Mouse (Mus musculus): ENCODE results near the gene Fam129c. TPM values are rescaled to one million over a fixed set of nuclear protein-coding genes. Genes with fewer than 3 reads are reported as not detected.

Gene Fam129c
- polyA plus RNA-seq, 1 experiment, result 5.4 TPM

DNA sequence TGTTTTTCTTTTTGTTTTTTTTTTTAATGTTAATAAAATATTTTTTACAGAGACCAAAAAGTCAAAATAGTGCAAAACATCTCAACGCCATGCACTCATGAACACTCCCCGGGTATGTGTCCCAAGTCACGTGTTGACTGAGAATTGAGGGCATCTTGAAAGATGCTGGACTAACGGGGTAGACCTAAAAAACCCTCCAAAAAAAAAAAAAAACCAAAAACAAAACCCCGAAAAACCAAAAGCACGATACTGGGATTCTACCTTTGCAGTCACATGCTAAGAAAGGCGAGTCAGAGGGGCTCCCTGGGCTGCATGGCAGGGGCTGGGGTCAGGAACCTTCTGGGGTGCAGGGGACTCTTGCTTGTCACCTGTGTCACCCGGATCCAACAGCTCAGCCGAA is 29.3 kb downstream of the Fam129c start:
- DNase-seq, result no peak
- 84% methylated on average over 9 of the region's 9 CpGs for WGBS
- TF ChIP-seq POLR2A (IDR thresholded peaks at IDR 0.05; ENCODE audit: borderline replicate concordance, extremely low read depth, low read depth, low read length) (no peak), CTCF (IDR thresholded peaks at IDR 0.05; ENCODE audit: insufficient read depth, low read length) (no peak)
- H3K4me1 ChIP-seq (ENCODE audit: control insufficient read depth, insufficient read depth, low read length), result peaks cover 14% of the 10 kb centered on the region
- H3K4me3 ChIP-seq (replicated peaks; ENCODE audit: extremely low read depth, low read depth, low read length), result no peak overlapping the region

DNA sequence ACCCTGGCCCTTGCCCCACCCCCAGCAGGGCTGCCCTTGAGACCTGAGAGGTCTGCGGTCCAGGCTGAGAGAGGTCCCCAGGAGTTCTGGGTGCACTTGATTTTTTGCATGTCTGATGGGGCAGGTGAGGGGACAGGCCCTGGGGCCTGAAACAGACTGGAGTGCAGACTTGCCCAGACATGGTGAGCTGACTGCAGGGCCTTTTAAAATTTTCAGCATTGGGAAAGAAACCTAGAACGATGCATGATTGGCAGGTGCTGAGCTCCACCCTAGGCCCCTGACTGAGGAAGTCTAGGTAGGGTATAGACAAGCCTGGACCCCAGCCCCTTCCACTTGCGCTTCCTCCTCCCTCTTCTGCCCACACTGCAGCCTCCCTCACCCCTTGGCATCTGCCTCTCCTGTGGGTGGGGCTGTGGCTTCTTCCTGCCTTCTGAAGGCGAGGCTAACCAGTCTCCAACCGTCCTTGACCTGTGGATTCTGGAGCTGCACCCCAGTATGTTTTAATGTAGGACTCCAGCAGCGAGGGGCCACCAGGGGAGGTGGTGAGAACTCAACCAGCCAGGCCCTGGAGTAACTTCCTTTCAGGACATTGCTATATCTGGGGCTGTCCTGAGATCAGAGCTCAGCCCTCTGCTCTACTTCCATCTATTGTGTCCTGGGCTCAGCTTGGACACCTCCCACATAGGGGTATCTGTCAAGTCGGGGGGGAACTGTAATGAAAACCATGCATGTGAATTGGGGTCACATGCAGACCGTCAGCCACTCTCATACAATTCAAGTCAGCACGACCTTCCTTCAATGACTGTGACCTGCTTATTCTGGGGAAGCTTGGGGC is 30.0 kb downstream of the Fam129c start:
- WGBS, result 31% methylated on average over 9 of the region's 9 CpGs
- no peak for TF ChIP-seq CTCF (IDR thresholded peaks at IDR 0.05; ENCODE audit: insufficient read depth, low read length)
- 0 out of 2 replicates have a peak, but pooled peaks have one; percentile 13 for TF ChIP-seq POLR2A (IDR thresholded peaks at IDR 0.05; ENCODE audit: borderline replicate concordance, extremely low read depth, low read depth, low read length)
- DNase-seq, result no peak
- Histone ChIP-seq H3K4me3 (replicated peaks; ENCODE audit: extremely low read depth, low read depth, low read length) (no peak overlapping the region), H3K4me1 (ENCODE audit: control insufficient read depth, insufficient read depth, low read length) (peaks cover 14% of the 10 kb centered on the region)

DNA sequence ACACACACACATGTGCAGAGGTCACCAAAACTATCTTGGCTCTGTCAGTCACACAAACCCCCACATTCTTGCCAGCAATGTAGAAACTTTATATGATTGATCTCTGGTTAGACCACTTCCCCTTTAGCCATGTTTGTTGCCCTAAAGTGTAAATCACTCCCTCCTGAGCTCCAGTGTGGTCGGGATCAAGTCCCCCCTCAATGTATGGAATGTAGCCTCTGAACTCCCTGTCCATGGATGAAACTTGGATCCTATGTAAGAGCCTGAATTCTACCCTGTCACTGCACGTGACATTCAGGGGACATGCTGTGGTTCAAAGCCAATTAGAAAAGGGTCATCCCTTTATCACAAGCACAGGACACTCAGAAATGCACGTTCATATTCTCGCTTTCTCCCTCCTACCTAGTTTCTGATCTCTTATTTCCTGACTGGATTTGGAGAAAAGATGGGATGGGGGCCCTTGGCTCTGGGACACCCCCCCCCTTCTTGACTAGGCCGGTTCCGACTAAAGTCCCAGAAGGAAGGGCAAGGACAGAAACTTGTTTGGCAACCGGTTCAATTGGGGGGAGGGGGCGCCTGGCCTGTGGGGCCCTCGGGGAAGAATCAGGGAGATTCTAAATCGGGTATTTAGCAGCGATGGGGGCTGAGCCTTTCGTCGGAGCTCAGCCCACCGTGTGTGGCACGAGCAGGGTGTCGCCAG is 31.1 kb downstream of the Fam129c start:
- H3K4me3 ChIP-seq (replicated peaks; ENCODE audit: extremely low read depth, low read depth, low read length), result peak overlapping the region; percentile 51
- H3K4me1 ChIP-seq (ENCODE audit: control insufficient read depth, insufficient read depth, low read length), result peaks cover 14% of the 10 kb centered on the region
- WGBS, result 5% methylated on average over 16 of the region's 16 CpGs
- no peak for DNase-seq
- TF ChIP-seq POLR2A (IDR thresholded peaks at IDR 0.05; ENCODE audit: borderline replicate concordance, extremely low read depth, low read depth, low read length) (no peak), CTCF (IDR thresholded peaks at IDR 0.05; ENCODE audit: insufficient read depth, low read length) (no peak)

DNA sequence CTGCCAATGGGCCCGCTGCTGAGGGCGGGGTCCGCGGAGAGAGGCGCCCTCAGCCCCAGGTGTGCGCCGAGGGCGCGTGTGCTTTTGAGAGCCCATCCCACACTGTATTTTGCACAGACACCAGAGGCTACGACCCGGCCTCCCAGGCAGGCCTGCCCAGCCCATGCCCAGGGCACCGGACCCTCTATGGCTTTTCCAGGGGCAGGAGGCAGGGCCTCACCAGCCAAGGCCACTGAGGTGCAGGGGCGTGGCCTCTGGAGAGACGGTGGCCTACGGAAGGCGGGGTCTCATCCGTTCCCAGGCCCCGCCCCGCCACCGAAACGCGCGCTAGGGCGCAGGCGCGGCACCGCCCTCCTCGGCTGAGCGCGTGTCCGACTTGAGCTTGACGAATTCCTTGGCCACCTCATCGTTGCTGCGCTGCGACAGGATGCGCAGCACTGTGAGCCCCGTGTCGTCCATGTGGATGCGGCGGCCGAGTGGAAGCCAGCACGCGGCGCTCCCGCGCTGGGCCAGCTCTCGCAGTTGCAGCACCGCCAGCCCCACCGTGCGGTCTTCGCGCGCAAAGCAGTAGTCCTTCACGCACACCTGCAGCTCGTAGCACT is 31.7 kb downstream of the Fam129c start:
- peak overlapping the region; percentile 51 for H3K4me3 ChIP-seq (replicated peaks; ENCODE audit: extremely low read depth, low read depth, low read length)
- H3K4me1 ChIP-seq (ENCODE audit: control insufficient read depth, insufficient read depth, low read length), result peaks cover 14% of the 10 kb centered on the region
- DNase-seq, result peak; percentile 94
- TF ChIP-seq POLR2A (IDR thresholded peaks at IDR 0.05; ENCODE audit: borderline replicate concordance, extremely low read depth, low read depth, low read length) (peak; percentile 51; the same call in 1 of the 2 replicates), CTCF (IDR thresholded peaks at IDR 0.05; ENCODE audit: insufficient read depth, low read length) (no peak)
- under 1% methylated on average over 53 of the region's 55 CpGs for WGBS

DNA sequence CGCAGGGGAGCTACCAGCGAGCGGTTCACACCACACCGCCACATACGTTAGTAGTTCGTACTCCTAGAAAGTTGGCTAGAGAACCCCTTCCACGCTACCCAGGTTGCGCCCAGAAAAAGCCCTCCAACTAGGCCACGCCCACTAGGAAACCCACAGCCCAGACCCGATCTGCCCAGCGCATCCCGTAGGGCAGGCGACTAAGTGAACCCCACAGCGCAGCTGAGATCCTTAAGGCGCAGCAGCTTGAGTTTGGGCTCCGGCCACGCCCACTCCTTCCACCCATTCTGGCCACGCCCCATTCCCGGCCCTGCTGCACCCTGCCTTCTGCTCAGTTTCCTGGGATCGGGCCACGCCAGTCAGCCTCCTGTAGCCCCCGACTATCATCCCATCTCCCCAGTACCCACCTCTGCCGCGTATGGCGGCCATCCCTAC is 32.3 kb downstream of the Fam129c start:
- Histone ChIP-seq H3K4me1 (ENCODE audit: control insufficient read depth, insufficient read depth, low read length) (peaks cover 14% of the 10 kb centered on the region), H3K4me3 (replicated peaks; ENCODE audit: extremely low read depth, low read depth, low read length) (peak overlapping the region; percentile 36)
- WGBS, result 4% methylated on average over 25 of the region's 25 CpGs
- peak; percentile 41 for DNase-seq
- no peak for TF ChIP-seq POLR2A (IDR thresholded peaks at IDR 0.05; ENCODE audit: borderline replicate concordance, extremely low read depth, low read depth, low read length)
- TF ChIP-seq CTCF (IDR thresholded peaks at IDR 0.05; ENCODE audit: insufficient read depth, low read length), result no peak

DNA sequence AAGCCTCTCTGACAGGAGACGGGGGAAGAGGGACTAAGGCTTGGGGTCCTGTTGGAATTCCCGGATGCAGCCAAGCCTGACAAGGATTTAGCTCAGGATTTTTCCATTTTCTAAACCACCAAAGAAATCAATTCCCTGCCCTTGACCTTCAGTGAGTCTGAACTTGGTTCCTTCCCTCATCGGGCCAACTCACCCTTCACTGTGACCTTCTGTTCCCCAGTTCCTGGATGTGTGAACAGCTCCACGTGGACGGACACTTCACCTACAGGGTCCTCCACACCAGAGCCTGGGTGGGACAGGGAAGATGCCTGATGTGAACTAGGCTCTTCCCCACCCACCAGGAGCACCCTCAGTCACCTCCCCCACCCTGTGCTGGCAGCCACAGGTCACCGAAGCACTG is 33.3 kb downstream of the Fam129c start:
- 82% methylated on average over 6 of the region's 6 CpGs for WGBS
- Histone ChIP-seq H3K4me3 (replicated peaks; ENCODE audit: extremely low read depth, low read depth, low read length) (no peak overlapping the region), H3K4me1 (ENCODE audit: control insufficient read depth, insufficient read depth, low read length) (peaks cover 14% of the 10 kb centered on the region)
- DNase-seq, result no peak
- TF ChIP-seq POLR2A (IDR thresholded peaks at IDR 0.05; ENCODE audit: borderline replicate concordance, extremely low read depth, low read depth, low read length), result no peak
- TF ChIP-seq CTCF (IDR thresholded peaks at IDR 0.05; ENCODE audit: insufficient read depth, low read length), result no peak

DNA sequence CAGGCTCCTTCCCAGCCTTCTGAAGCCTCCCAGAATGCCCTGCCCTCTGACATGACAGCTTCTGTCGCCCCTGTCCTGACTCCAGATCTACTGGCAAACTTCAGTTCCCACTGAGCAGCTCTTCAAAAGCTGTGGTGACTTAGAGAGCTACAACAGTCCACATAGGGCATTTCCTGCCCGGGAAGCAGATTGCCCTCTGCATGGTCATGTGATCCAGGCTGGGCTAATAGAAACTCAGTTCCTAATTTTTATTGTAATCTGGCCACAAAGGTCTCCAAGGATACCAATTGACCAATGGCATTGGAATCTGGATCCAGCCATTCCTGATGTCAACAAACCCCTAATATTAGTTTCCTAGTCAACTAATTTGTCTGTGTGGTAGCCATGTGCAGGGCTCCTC is 34.4 kb downstream of the Fam129c start:
- WGBS, result 53% methylated on average over 2 of the region's 2 CpGs
- DNase-seq, result no peak
- no peak overlapping the region for H3K4me3 ChIP-seq (replicated peaks; ENCODE audit: extremely low read depth, low read depth, low read length)
- H3K4me1 ChIP-seq (ENCODE audit: control insufficient read depth, insufficient read depth, low read length), result peaks cover 14% of the 10 kb centered on the region
- TF ChIP-seq POLR2A (IDR thresholded peaks at IDR 0.05; ENCODE audit: borderline replicate concordance, extremely low read depth, low read depth, low read length) (no peak), CTCF (IDR thresholded peaks at IDR 0.05; ENCODE audit: insufficient read depth, low read length) (no peak)

DNA sequence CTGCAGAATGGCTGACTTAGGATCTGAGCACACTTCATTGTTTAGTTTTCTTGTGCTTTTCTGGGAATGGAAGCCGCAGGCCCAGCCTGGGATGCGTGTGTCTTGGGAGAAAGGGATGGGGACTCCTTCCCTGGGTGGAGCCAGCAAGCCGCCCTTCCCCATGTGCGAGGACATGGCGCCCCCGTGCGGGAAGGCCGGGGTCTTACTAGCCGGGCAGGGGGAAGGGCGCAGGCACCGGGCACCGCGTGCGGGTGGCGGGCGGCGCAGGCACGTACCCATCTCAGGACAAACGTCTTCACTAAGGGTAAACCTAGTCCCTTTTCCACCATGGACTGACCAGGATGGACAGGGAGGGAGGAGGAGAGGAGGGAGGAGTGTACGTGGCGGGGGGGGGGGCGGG is 35.7 kb downstream of the Fam129c start:
- peaks cover 10% of the 10 kb centered on the region for H3K4me1 ChIP-seq (ENCODE audit: control insufficient read depth, insufficient read depth, low read length)
- no peak overlapping the region for H3K4me3 ChIP-seq (replicated peaks; ENCODE audit: extremely low read depth, low read depth, low read length)
- WGBS, result 11% methylated on average over 19 of the region's 22 CpGs
- peak; percentile 69 for DNase-seq
- no peak for TF ChIP-seq POLR2A (IDR thresholded peaks at IDR 0.05; ENCODE audit: borderline replicate concordance, extremely low read depth, low read depth, low read length)
- TF ChIP-seq CTCF (IDR thresholded peaks at IDR 0.05; ENCODE audit: insufficient read depth, low read length), result peak; percentile 31; the same call in 1 of the 2 replicates

DNA sequence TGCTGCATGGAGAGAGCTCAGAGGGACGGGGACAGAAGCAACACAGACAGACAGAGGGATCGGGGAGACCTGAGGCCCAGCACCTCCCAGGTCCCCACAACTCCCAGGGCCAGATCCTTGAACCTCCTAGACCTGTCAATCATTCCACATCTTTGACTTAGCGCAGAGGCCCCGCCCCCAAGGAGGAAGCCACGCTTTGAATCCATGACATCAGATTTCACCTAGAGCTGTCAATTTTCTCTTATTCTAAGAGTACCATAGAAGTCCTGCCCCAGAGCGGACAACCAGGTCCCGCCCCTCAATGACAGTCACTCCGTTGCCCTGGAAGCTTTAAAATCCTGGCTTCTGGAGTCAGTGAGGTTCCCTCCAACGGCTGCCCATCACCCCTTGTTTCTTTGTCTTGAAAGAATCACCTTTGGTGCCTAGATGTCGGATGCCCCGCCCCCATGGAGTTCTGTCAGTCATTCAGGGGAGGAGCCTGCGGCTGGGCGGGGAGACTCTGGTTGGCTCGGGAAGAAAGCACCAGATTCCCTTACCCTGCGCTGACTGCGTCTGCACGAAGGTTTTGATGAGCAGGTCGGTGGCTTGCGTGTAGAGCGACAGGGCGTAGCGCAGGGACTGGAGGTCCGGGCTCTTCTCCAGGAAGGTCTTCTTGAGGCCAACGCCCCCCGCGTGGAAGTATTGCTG is 36.7 kb downstream of the Fam129c start:
- DNase-seq, result peak; percentile 63
- TF ChIP-seq CTCF (IDR thresholded peaks at IDR 0.05; ENCODE audit: insufficient read depth, low read length) (no peak), POLR2A (IDR thresholded peaks at IDR 0.05; ENCODE audit: borderline replicate concordance, extremely low read depth, low read depth, low read length) (no peak)
- WGBS, result 4% methylated on average over 26 of the region's 26 CpGs
- Histone ChIP-seq H3K4me1 (ENCODE audit: control insufficient read depth, insufficient read depth, low read length) (peaks cover 6% of the 10 kb centered on the region; the same call in 1 of the 2 replicates), H3K4me3 (replicated peaks; ENCODE audit: extremely low read depth, low read depth, low read length) (no peak overlapping the region)

Data from lung, adult 2 months (tissue).